10 mouse cellular contexts compared by ENCODE assay signal in genomic region chr1:168405645-168406290, GRCm38 (mm10). TPM values are rescaled to one million over a fixed set of nuclear protein-coding genes. Genes with fewer than 3 reads are reported as not detected.
A peak's percentile ranks its signal among the peaks of the same experiment; 100 is the strongest.
DNase-seq lines count a peak whose midpoint lies in the region; ATAC-seq lines count a peak whose summit lies in the region.
"Had no signal": no experiment of that assay in that cellular context is flagged by ENCODE, and none has a peak within 500 bp of the region (broad histone marks: within the 10 kb centered on the region; RNA-seq: fewer than 3 reads in every experiment).

No protein-coding gene starts in this region.

- WGBS in forebrain, embryonic 10.5 days = 17% methylated on average over 11 of the region's 12 CpGs
- 27% methylated on average over 10 of the region's 12 CpGs for WGBS in forebrain, embryonic 15.5 days
- 24% methylated on average over 10 of the region's 12 CpGs for WGBS in kidney, embryonic 16.5 days
- 6% methylated on average over 10 of the region's 12 CpGs for WGBS in embryonic facial prominence, embryonic 13.5 days

- peak overlapping the region; percentile 18; the same call in 1 of the 2 replicates for H3K4me3 ChIP-seq in forebrain, embryonic 10.5 days
- no peak overlapping the region for H3K4me3 ChIP-seq in forebrain, embryonic 15.5 days
- no peak overlapping the region for H3K4me3 ChIP-seq in kidney, embryonic 16.5 days (ENCODE audit: low read length)
- no peak overlapping the region for H3K4me3 ChIP-seq in embryonic facial prominence, embryonic 13.5 days
- H3K4me3 ChIP-seq: hindbrain, embryonic 15.5 days had no signal

- H3K9ac ChIP-seq in forebrain, embryonic 15.5 days (replicated peaks) = no peak overlapping the region
- 0 out of 2 replicates have a peak overlapping the region, but pooled peaks have one; percentile 24 for H3K9ac ChIP-seq in kidney, embryonic 16.5 days (replicated peaks; ENCODE audit: low read length)
- H3K9ac ChIP-seq in embryonic facial prominence, embryonic 13.5 days = no peak overlapping the region
- H3K9ac ChIP-seq: hindbrain, embryonic 15.5 days had no signal

- no peak for ATAC-seq in forebrain, embryonic 15.5 days (replicated peaks)
- peak; percentile 39; the same call in 1 of the 2 replicates for ATAC-seq in kidney, embryonic 16.5 days (ENCODE audit: low FRiP score, low TSS enrichment)
- ATAC-seq in embryonic facial prominence, embryonic 13.5 days (ENCODE audit: insufficient number of reproducible peaks, insufficient read depth, low FRiP score, low TSS enrichment, low read depth) = no peak

- H3K36me3 ChIP-seq in forebrain, embryonic 10.5 days (replicated peaks) = peaks cover 66% of the 10 kb centered on the region
- no peaks in the 10 kb centered on the region for H3K36me3 ChIP-seq in forebrain, embryonic 15.5 days
- H3K36me3 ChIP-seq in kidney, embryonic 16.5 days (ENCODE audit: insufficient read depth, low read length) = peaks cover 14% of the 10 kb centered on the region
- peaks cover 14% of the 10 kb centered on the region for H3K36me3 ChIP-seq in embryonic facial prominence, embryonic 13.5 days
- H3K36me3 ChIP-seq: hindbrain, embryonic 15.5 days had no signal

- H3K4me1 ChIP-seq in forebrain, embryonic 10.5 days = peaks cover 96% of the 10 kb centered on the region
- peaks cover 63% of the 10 kb centered on the region for H3K4me1 ChIP-seq in forebrain, embryonic 15.5 days
- H3K4me1 ChIP-seq in kidney, embryonic 16.5 days (ENCODE audit: insufficient read depth, low read length) = peaks cover 80% of the 10 kb centered on the region
- H3K4me1 ChIP-seq in embryonic facial prominence, embryonic 13.5 days = peaks cover 57% of the 10 kb centered on the region

- peak overlapping the region; percentile 83 for H3K27ac ChIP-seq in forebrain, embryonic 10.5 days
- H3K27ac ChIP-seq in forebrain, embryonic 15.5 days (replicated peaks) = no peak overlapping the region
- H3K27ac ChIP-seq in kidney, embryonic 16.5 days (ENCODE audit: low read length) = peak overlapping the region; percentile 73
- H3K27ac ChIP-seq in embryonic facial prominence, embryonic 13.5 days = peak overlapping the region; percentile 68
- H3K27ac ChIP-seq: hindbrain, embryonic 15.5 days had no signal

- no peak overlapping the region for H3K4me2 ChIP-seq in forebrain, embryonic 15.5 days (replicated peaks)
- peak overlapping the region; percentile 18; the same call in 1 of the 2 replicates for H3K4me2 ChIP-seq in kidney, embryonic 16.5 days (replicated peaks; ENCODE audit: low read depth, low read length)
- H3K4me2 ChIP-seq in embryonic facial prominence, embryonic 13.5 days = peak overlapping the region; percentile 9; the same call in 1 of the 2 replicates
- H3K4me2 ChIP-seq: hindbrain, embryonic 15.5 days had no signal

- H3K27me3 ChIP-seq in forebrain, embryonic 10.5 days (ENCODE audit: poor library complexity, severe bottlenecking) = no peaks in the 10 kb centered on the region
- H3K27me3 ChIP-seq in forebrain, embryonic 15.5 days = no peaks in the 10 kb centered on the region
- no peaks in the 10 kb centered on the region for H3K27me3 ChIP-seq in kidney, embryonic 16.5 days (ENCODE audit: insufficient read depth, low read length)
- H3K27me3 ChIP-seq in embryonic facial prominence, embryonic 13.5 days = no peaks in the 10 kb centered on the region
- H3K27me3 ChIP-seq: hindbrain, embryonic 15.5 days had no signal

- peak; percentile 51 for DNase-seq in forebrain, embryonic 10.5 days (ENCODE audit: extremely low spot score, low spot score)
- DNase-seq in kidney, adult 18-20 months = no peak
- peak; percentile 44 for DNase-seq in lung, postnatal 36 days
- no peak for DNase-seq in spleen, postnatal 4 days (ENCODE audit: low spot score in 2 of 2)
- no peak for DNase-seq in spleen, adult 12 weeks (ENCODE audit: low spot score)
- DNase-seq: spleen, adult 18-20 months had no signal

- H3K9me3 ChIP-seq in forebrain, embryonic 10.5 days = no peaks in the 10 kb centered on the region
- H3K9me3 ChIP-seq in forebrain, embryonic 15.5 days = no peaks in the 10 kb centered on the region
- H3K9me3 ChIP-seq in kidney, embryonic 16.5 days (ENCODE audit: low read length) = no peaks in the 10 kb centered on the region
- H3K9me3 ChIP-seq in embryonic facial prominence, embryonic 13.5 days = no peaks in the 10 kb centered on the region
- H3K9me3 ChIP-seq: hindbrain, embryonic 15.5 days had no signal

RNA-seq across cellular contexts. Expression of gene Pbx1, which starts 26.3 kb away (rescaled TPM):
- polyA plus RNA-seq in forebrain, embryonic 10.5 days (2016; fragmentation: Nextera tagmentation; extraction: Ambion mirVana) = 38.2 and 38.8 TPM in 2 replicates
- polyA plus RNA-seq in forebrain, embryonic 15.5 days (2015; fragmentation: Nextera tagmentation; extraction: Ambion mirVana) = 87.4 and 90.5 TPM in 2 replicates
- 67.3 and 75.5 TPM in 2 replicates for polyA plus RNA-seq in kidney, embryonic 16.5 days (2015; fragmentation: Nextera tagmentation; extraction: Ambion mirVana)
- 47.7 and 49.9 TPM in 2 replicates for polyA plus RNA-seq in embryonic facial prominence, embryonic 13.5 days (2015; fragmentation: Nextera tagmentation; extraction: Ambion mirVana)

Comparison
In these comparisons a context has a peak if more than half of its experiments do, and no peak if none do; other contexts are left out.
1. DNase-seq: peak in forebrain, embryonic 10.5 days (single experiment) and lung, postnatal 36 days (single experiment); none in kidney, adult 18-20 months (single experiment), spleen, postnatal 4 days (0 of 2) and spleen, adult 12 weeks (single experiment).